17 mouse cellular contexts compared by ENCODE assay signal in genomic region chr17:12164507-12164906, GRCm38 (mm10).
"Had no signal": no experiment of that assay in that cellular context is flagged by ENCODE, and none has a peak within 500 bp of the region (broad histone marks: within the 10 kb centered on the region; RNA-seq: fewer than 3 reads in every experiment).

No protein-coding gene starts in this region.

- H3K27me3 ChIP-seq: kidney, embryonic 15.5 days; limb, embryonic 13.5 days; neural tube, embryonic 12.5 days; neural tube, embryonic 15.5 days; stomach, embryonic 15.5 days had no signal

- H3K9me3 ChIP-seq: kidney, embryonic 15.5 days; limb, embryonic 10.5 days; limb, embryonic 13.5 days; neural tube, embryonic 12.5 days; neural tube, embryonic 15.5 days; stomach, embryonic 15.5 days had no signal

- H3K36me3 ChIP-seq: neural tube, embryonic 12.5 days; neural tube, embryonic 15.5 days; stomach, embryonic 15.5 days had no signal

- DNase-seq: kidney, adult 8-10 months; kidney, postnatal 10 days; kidney, postnatal 36 days; lung, adult 2 months; lung, postnatal 14 days; lung, postnatal 4 days; midbrain, embryonic 14.5 days; right cerebral cortex, postnatal 14 days; right cerebral cortex, postnatal 4 days; thymus, postnatal 25 days had no signal

- H3K9ac ChIP-seq: kidney, embryonic 15.5 days; limb, embryonic 13.5 days; liver, embryonic 14.5 days; neural tube, embryonic 12.5 days; neural tube, embryonic 15.5 days; stomach, embryonic 15.5 days had no signal

- H3K4me3 ChIP-seq: kidney, embryonic 15.5 days; limb, embryonic 10.5 days; limb, embryonic 13.5 days; neural tube, embryonic 12.5 days; neural tube, embryonic 15.5 days; stomach, embryonic 15.5 days had no signal

- H3K27ac ChIP-seq: kidney, embryonic 15.5 days; limb, embryonic 10.5 days; limb, embryonic 13.5 days; neural tube, embryonic 12.5 days; neural tube, embryonic 15.5 days; stomach, embryonic 15.5 days had no signal
